Mouse (Mus musculus) liver, adult 2 months (tissue): Measurements from ENCODE around the gene Pygo1.

Source experiments
- CTCF ChIP-seq: fragments of 200-500 bp; IDR thresholded peaks from 2 replicates; pipeline ENCODE4 v1.5.1; 2011; ENCODE audit warnings: low read depth, low read length, control low read depth
- POLR2A ChIP-seq: fragments of 200-500 bp; IDR thresholded peaks from 2 replicates; pipeline ENCODE4 v1.6.1; 2011; ENCODE audit warnings: low read length, control low read depth; ENCODE audit not compliant: insufficient read depth; ENCODE audit errors: extremely low read depth

- TF ChIP-seq CTCF (no peak), POLR2A (no peak)
Measured at GRCm38 (mm10) chr9:72880225-72880960, 45.1 kb upstream of the Pygo1 start.
